Mouse (Mus musculus): Measurements from ENCODE around the gene Qrich1.

DNA sequence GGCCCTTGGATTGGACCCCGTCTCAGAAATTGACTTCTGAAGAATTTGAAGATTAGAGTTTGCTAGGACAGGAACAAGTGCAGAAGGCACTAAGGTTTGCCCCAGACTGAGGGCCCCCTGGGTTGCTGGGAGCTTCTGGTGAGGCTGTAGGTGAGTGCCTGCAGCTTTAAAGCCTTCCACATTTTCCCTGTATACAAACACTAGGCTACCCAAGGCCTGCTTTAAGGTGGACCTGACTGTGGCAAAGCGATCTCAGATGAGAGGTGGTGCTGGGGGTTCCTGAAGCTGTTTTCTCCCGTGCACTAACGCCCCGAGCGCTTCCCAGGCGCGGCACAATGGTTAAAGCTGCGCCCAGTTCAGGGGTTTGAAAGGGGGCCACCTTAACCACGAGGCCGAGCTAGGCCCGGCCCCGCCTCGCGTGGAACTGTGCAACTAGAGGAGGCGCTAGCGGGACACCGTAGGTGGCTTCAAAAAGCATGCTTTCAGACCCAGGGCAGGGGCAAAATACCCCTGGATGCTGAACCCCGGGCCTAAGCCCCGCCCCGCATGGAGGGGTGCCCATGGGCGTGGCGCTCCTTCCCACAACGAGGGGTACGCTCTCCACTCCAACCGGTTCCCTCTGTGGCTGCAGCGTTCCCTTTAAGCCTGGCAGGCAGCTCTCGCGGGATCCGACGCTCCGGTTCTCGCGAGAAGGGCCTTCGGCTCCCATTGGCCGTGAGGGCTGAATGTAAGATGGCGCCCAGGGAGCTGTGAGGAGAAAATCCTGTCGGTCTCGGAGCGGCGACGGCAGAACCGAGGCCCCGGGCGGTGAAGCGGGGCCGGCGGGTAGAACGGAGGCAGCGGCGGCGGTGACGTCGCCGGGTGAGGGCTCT lies at the start of gene Qrich1:
- TF ChIP-seq CHD2 (IDR thresholded peaks at IDR 0.05; ENCODE audit: low read depth, low read length) = peak; percentile 100
- no peak; the same call in 1 of the 2 replicates for TF ChIP-seq HCFC1 (IDR thresholded peaks at IDR 0.05; ENCODE audit: borderline replicate concordance, insufficient read depth, low read length)
- TF ChIP-seq ZC3H11A (IDR thresholded peaks at IDR 0.05; ENCODE audit: borderline replicate concordance, low read depth, low read length) = no peak
- TF ChIP-seq ZNF384 (IDR thresholded peaks at IDR 0.05; ENCODE audit: low read depth, low read length) = no peak
- no peak for TF ChIP-seq MAFK (IDR thresholded peaks at IDR 0.05; ENCODE audit: insufficient read depth, low read depth, low read length)
